Mouse (Mus musculus) gastrocnemius, adult 2 months (tissue): ENCODE data around the gene Adam29. TPM values are rescaled to one million over a fixed set of nuclear protein-coding genes. Genes with fewer than 3 reads are reported as not detected.

Experiments used
- DNase-seq: peaks from one replicate; pipeline ENCODE4 v3.0.0; 2022
- H3K27ac ChIP-seq: fragments of 200-600 bp; 2 replicates; pipeline ENCODE4 v1.8.1; 2022; ENCODE audit warnings: mild to moderate bottlenecking
- H3K4me3 ChIP-seq: fragments of 200-600 bp; 2 replicates; pipeline ENCODE4 v1.8.1; 2022; ENCODE audit warnings: mild to moderate bottlenecking, moderate library complexity
- CTCF ChIP-seq: fragments of 200-600 bp; IDR thresholded peaks from 2 replicates; pipeline ENCODE4 v1.8.1; 2022; ENCODE audit warnings: antibody characterized with exemption, mild to moderate bottlenecking, moderate library complexity
- intact Hi-C: fragments of 180-260 bp; cut with DNase I; formaldehyde crosslinking; loops from one replicate; pipeline ENCODE4 v1.15.1; 2025
- long read RNA-seq, 2 experiments: library from polyadenylated mRNA; stranded (forward); transcript quantifications; one replicate each; pipeline ENCODE4 v2.0.0; 2021
- total RNA-seq, 2 experiments: library from RNA; stranded (reverse); gene quantifications; 2 replicates each; pipeline ENCODE4 v1.2.3; 2021

Adam29 gene
- not detected for total RNA-seq
- long read RNA-seq, experiment 1 = 0 reads
- long read RNA-seq, experiment 2 = 0 reads

DNA sequence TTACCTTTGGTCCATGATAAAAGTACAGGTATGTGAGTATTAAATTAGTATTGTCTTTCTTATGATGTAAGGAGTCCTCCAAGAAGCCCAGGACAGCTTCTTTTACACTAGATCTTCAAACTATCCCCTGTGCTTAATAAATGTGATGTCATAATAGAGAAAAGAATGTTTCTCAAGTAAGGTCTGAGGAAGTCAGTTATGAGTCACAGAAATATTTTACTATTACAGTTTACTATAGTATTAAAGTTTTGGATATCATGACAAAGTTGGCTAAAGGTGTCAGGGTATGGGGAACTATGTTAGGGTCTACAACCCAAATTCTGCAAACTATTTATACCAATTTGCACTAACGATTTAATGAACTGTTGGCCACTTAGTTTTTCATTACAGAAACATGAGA, at the start of gene Adam29:
Gene Adam29 (minus strand): TSS at position 101 of the 400 bp plus-strand sequence.
- TF ChIP-seq CTCF = no peak
- Histone ChIP-seq H3K4me3 (no peak within 1 kb of the TSS), H3K27ac (no peak within 1 kb of the TSS)
- DNase-seq = no peak
- intact Hi-C loops = no loop called here

DNA sequence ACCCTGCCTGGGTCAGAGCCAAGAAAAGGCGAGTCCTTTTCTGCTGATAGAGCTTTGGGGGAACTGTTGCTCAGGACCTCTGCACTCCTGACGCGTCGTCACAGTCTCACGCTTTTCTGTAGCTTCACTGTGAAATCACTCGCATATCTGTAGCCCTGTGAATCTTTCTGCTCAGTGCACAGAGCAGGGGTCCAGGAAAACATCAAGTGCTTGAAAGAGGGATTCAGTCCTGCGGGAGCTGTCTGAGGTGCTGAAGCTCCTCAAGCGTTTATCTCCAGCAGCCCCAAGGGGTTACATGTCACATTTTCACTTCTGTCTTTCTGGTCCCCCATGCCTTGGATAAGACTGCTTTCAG, 33.8 kb upstream of the Adam29 start:
- intact Hi-C loops = no loop called here
- H3K27ac ChIP-seq = no peak overlapping the region
- no peak overlapping the region for H3K4me3 ChIP-seq
- no peak for TF ChIP-seq CTCF
- peak; percentile 12 for DNase-seq

DNA sequence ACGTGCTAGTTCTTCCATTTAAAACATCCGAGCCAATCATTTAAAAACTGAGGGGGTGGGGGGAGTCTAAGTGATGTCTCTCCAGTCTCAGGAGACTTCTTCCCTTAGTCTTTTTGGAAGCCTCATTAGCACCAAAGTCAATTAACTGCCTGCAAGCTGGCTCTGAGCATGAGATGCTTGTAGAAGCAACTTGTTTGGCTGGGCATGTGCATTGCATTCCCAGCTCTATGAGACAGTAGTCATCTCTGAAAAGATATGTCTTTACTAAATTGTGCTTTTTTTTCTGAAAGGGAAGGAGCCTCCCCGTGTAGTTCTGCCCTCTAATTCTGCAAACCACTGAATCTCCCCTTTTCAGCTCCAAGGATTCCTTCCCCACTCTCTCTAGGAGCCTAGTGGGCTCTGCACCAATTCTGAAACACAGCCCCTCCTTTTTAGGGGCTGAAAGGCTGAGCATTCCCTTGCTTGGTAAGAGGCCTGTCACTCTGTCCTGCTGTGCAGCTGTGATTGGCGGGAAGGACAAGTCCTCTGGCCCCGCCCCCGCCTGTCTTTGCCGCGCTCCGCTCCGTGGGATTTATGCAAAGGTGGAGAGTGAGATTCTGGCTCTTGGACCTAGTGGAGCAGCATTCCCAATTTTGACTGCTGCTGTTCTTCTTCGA, 33.2 kb upstream of the Adam29 start, which contains the start of gene Glra3:
Gene Glra3 (plus strand): TSS at position 591 of the 656 bp plus-strand sequence.
- Histone ChIP-seq H3K4me3 (no peak within 1 kb of the TSS), H3K27ac (no peak within 1 kb of the TSS)
- intact Hi-C loops = no loop called here
- TF ChIP-seq CTCF = no peak
- peak; percentile 12 for DNase-seq

Other genes with a start within 250 kb of the Adam29 start
- gene Glra3, start 33.5 kb upstream of the Adam29 start, total RNA-seq = not detected